Mouse (Mus musculus) midbrain, embryonic 13.5 days (tissue): ENCODE measurements around the gene Slc16a6. TPM values are rescaled to one million over a fixed set of nuclear protein-coding genes. Genes with fewer than 3 reads are reported as not detected.

Experiments used
- ATAC-seq: fragments of 200-750 bp; cut with Nextera tagmentation; 2 replicates; pipeline ENCODE4 v1.8.0; 2017; ENCODE audit warnings: mild to moderate bottlenecking, moderate TSS enrichment, moderate library complexity
- H3K27ac ChIP-seq: fragments of 300-500 bp; sonication (generic); 2 replicates; pipeline ENCODE4 v1.5.1; 2015; ENCODE audit warnings: inconsistent platforms, mild to moderate bottlenecking, moderate library complexity
- H3K27me3 ChIP-seq: fragments of 300-500 bp; sonication (generic); 2 replicates; pipeline ENCODE4 v1.6.1; 2015; ENCODE audit warnings: mild to moderate bottlenecking, inconsistent platforms
- H3K36me3 ChIP-seq: fragments of 300-500 bp; sonication (generic); 2 replicates; pipeline ENCODE4 v1.6.1; 2015; ENCODE audit warnings: mild to moderate bottlenecking, inconsistent platforms
- H3K4me1 ChIP-seq: fragments of 300-500 bp; sonication (generic); replicated peaks from 2 replicates; pipeline ENCODE4 v1.6.1; 2015; ENCODE audit warnings: inconsistent platforms
- H3K4me2 ChIP-seq: fragments of 300-500 bp; sonication (generic); replicated peaks from 2 replicates; pipeline ENCODE4 v1.6.1; 2015; ENCODE audit warnings: moderate library complexity, mild to moderate bottlenecking, inconsistent platforms
- H3K4me3 ChIP-seq: fragments of 300-500 bp; sonication (generic); replicated peaks from 2 replicates; pipeline ENCODE4 v1.5.1; 2015; ENCODE audit warnings: mild to moderate bottlenecking, inconsistent platforms
- H3K9ac ChIP-seq: fragments of 300-500 bp; sonication (generic); replicated peaks from 2 replicates; pipeline ENCODE4 v1.6.1; 2015; ENCODE audit warnings: mild to moderate bottlenecking, inconsistent platforms
- H3K9me3 ChIP-seq: fragments of 300-500 bp; sonication (generic); 2 replicates; pipeline ENCODE4 v1.6.1; 2016; ENCODE audit warnings: mild to moderate bottlenecking, inconsistent platforms
- WGBS: fragments of 180-500 bp; shearing (Covaris S2); methylation state at CpG from one replicate; pipeline ENCODE4 v1.1.7; 2015; 5-methylcytosine and 5-hydroxymethylcytosine counted together
- polyA plus RNA-seq: library from polyadenylated mRNA; unstranded; fragments of >200 nt; fragmentation: Nextera tagmentation; extraction: Ambion mirVana; gene quantifications from 2 replicates; pipeline ENCODE4 v1.2.1, GENCODE M21; 2015

Gene Slc16a6
- polyA plus RNA-seq, 1 experiment from 2014 or later: 3.1 TPM

GRCm38 (mm10) chr11:109479575-109480285 lies 6.3 kb upstream of the Slc16a6 start:
- no peak for ATAC-seq
- H3K4me1 ChIP-seq: peaks cover 28% of the 10 kb centered on the region
- H3K9me3 ChIP-seq: no peaks in the 10 kb centered on the region
- H3K27ac ChIP-seq: no peak overlapping the region
- no peak overlapping the region for H3K9ac ChIP-seq
- H3K27me3 ChIP-seq: peaks cover 5% of the 10 kb centered on the region; the same call in 1 of the 2 replicates
- no peak overlapping the region for H3K4me2 ChIP-seq
- H3K36me3 ChIP-seq: no peaks in the 10 kb centered on the region
- H3K4me3 ChIP-seq: no peak overlapping the region
- WGBS: 45% methylated on average over 16 of the region's 16 CpGs

DNA sequence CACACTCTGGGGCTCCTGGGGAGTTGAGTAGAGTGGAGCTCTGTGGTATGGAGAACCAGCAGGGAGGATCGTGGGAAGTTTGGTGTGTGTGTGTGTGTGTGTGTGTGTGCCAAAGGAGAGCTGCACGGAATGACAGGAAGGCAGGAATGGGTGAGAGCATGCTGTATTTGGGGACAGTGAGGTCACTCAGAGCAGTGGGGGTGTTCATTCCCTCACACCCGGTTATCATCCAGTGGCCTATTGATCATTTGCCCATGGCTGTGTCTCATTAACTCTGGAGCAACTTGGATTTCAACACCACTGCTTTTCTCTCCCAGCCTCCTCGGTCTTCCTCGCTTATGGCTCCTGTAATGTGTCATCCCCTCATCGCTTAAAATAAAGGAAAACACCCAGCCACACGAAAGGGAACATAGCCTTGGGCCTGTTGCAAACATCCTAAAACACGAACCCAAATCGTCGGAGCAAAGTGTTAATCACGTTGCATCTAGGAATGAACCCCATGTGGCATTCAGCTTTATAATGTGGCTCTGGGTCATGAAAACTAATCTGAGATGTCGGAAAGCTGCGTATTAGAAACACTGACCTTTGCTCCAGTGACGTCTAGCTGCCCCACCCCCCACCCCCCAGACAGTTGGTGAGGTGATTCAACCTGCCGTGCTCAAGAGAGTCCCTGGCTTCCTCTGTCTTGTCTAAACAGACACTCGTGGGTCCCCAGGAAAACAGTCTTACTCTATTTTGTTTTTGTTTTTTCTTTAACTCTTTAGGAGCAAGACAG lies 4.4 kb upstream of the Slc16a6 start:
- Histone ChIP-seq H3K36me3 (no peaks in the 10 kb centered on the region), H3K27ac (no peak overlapping the region), H3K27me3 (peaks cover 5% of the 10 kb centered on the region; the same call in 1 of the 2 replicates), H3K4me3 (no peak overlapping the region), H3K9me3 (no peaks in the 10 kb centered on the region), H3K4me1 (peaks cover 33% of the 10 kb centered on the region), H3K9ac (no peak overlapping the region), H3K4me2 (no peak overlapping the region)
- no peak for ATAC-seq
- 46% methylated on average over 16 of the region's 16 CpGs for WGBS

- peaks cover 41% of the 10 kb centered on the region for H3K4me1 ChIP-seq
- no peak overlapping the region for H3K4me2 ChIP-seq
- peak overlapping the region; percentile 64 for H3K27ac ChIP-seq
- H3K4me3 ChIP-seq: no peak overlapping the region
- 15% methylated on average over 6 of the region's 6 CpGs for WGBS
- H3K9me3 ChIP-seq: no peaks in the 10 kb centered on the region
- no peak overlapping the region for H3K9ac ChIP-seq
- peaks cover 16% of the 10 kb centered on the region; the same call in 1 of the 2 replicates for H3K27me3 ChIP-seq
- H3K36me3 ChIP-seq: no peaks in the 10 kb centered on the region
- ATAC-seq: no peak
Measured at GRCm38 (mm10) chr11:109476653-109477052, 3.3 kb upstream of the Slc16a6 start.

GRCm38 (mm10) chr11:109476241-109476640 lies 2.8 kb upstream of the Slc16a6 start:
- H3K27me3 ChIP-seq: peaks cover 20% of the 10 kb centered on the region
- H3K36me3 ChIP-seq: no peaks in the 10 kb centered on the region
- H3K9me3 ChIP-seq: no peaks in the 10 kb centered on the region
- no peak overlapping the region for H3K4me3 ChIP-seq
- no peak overlapping the region for H3K9ac ChIP-seq
- peaks cover 41% of the 10 kb centered on the region for H3K4me1 ChIP-seq
- no peak for ATAC-seq
- H3K27ac ChIP-seq: peak overlapping the region; percentile 64
- WGBS: 2% methylated on average over 2 of the region's 2 CpGs
- peak overlapping the region; percentile 15; the same call in 1 of the 2 replicates for H3K4me2 ChIP-seq

DNA sequence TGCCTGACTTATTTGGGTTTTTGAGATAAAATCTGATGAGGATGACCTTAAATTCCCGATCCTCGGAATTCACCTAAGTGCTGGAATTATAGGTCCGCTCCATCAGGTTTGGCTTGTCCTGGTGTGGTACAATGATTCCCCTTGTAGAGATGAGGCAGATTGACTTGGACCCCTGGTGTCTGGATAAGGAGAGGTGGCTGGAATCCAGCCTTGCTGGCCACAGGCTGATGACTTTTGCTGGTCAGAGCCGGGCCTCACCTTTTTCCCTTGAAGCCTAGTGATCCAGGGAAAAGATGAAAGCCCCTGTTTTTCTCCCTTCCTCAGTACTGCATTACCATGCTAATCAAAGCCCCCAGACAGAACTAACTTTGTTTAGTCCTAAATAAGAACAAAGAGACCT lies 2.3 kb upstream of the Slc16a6 start:
- 62% methylated on average over 4 of the region's 4 CpGs for WGBS
- no peak overlapping the region for H3K4me2 ChIP-seq

DNA sequence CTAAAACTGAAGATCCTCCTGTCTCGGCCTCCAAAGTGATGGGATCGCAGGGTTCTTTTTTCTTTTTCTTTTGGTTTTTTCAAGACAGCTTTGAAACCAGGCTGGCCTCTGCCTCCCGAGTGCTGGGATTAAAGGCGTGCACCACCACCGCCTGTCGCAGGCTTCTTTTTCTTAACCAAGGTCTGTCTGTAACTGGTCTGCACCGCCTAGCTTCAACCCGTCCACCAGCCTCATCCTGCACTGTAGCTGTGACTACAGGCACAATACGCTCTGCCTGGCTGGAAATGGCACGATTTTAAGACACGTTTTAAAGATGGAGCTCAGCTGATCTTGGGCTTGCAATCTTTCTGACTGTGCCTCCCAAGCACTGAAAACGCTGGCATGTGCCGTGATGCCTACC lies 1.4 kb upstream of the Slc16a6 start:
- no peak overlapping the region for H3K4me3 ChIP-seq
- no peak overlapping the region for H3K4me2 ChIP-seq
- 74% methylated on average over 13 of the region's 13 CpGs for WGBS
- H3K27me3 ChIP-seq: peaks cover 28% of the 10 kb centered on the region
- no peak overlapping the region for H3K9ac ChIP-seq
- no peaks in the 10 kb centered on the region for H3K9me3 ChIP-seq
- no peak overlapping the region for H3K27ac ChIP-seq
- no peaks in the 10 kb centered on the region for H3K36me3 ChIP-seq
- peaks cover 41% of the 10 kb centered on the region for H3K4me1 ChIP-seq
- no peak for ATAC-seq

More for the DNA sequence above, 2.3 kb upstream of the Slc16a6 start:
- Histone ChIP-seq H3K4me3 (no peak overlapping the region), H3K4me1 (peaks cover 41% of the 10 kb centered on the region), H3K27me3 (peaks cover 25% of the 10 kb centered on the region), H3K9me3 (no peaks in the 10 kb centered on the region), H3K36me3 (no peaks in the 10 kb centered on the region), H3K27ac (peak overlapping the region; percentile 53), H3K9ac (no peak overlapping the region)
- no peak for ATAC-seq

GRCm38 (mm10) chr11:109474086-109474742 lies 816 bp upstream of the Slc16a6 start:
- Histone ChIP-seq H3K4me3 (peak overlapping the region; percentile 62), H3K4me1 (peaks cover 41% of the 10 kb centered on the region), H3K9ac (peak overlapping the region; percentile 89), H3K9me3 (no peaks in the 10 kb centered on the region), H3K36me3 (no peaks in the 10 kb centered on the region), H3K27me3 (peaks cover 28% of the 10 kb centered on the region), H3K27ac (peak overlapping the region; percentile 91), H3K4me2 (peak overlapping the region; percentile 88)
- ATAC-seq: peak; percentile 48
- WGBS: 7% methylated on average over 14 of the region's 14 CpGs

GRCm38 (mm10) chr11:109472821-109473170 lies 602 bp downstream of the Slc16a6 start:
- H3K9me3 ChIP-seq: no peaks in the 10 kb centered on the region
- peaks cover 36% of the 10 kb centered on the region for H3K4me1 ChIP-seq
- H3K27ac ChIP-seq: peak overlapping the region; percentile 91
- peak overlapping the region; percentile 88 for H3K4me2 ChIP-seq
- no peaks in the 10 kb centered on the region for H3K36me3 ChIP-seq
- H3K27me3 ChIP-seq: peaks cover 28% of the 10 kb centered on the region
- under 1% methylated on average over 12 of the region's 13 CpGs for WGBS
- H3K4me3 ChIP-seq: peak overlapping the region; percentile 62
- ATAC-seq: no peak
- H3K9ac ChIP-seq: peak overlapping the region; percentile 89

DNA sequence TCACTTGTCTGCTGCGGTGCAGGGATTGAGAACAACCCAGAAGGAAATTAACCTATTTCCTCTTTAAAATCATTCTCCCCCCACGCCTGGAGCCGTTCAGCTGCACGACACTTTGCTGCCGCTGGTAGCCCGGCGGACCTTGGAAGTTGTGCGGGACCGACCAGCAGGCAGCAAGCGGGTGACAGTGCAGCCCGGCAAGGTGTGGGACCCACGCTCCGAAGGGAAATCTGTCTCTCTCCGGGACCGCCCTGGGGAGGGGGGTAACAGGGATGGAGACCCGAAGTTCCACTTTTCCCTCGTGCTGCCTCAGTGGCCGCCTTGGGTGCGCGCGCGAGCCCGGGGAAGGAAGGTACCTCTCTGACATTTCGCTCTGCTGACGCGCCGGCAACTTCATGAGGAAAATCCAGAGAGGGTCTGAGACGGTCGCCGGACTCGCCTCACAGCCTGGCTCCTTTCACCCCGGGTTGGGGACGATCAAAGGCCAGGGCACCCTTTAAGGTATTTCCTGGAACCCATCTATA lies 1.2 kb downstream of the Slc16a6 start:
- ATAC-seq: no peak
- no peak overlapping the region for H3K27ac ChIP-seq
- under 1% methylated on average over 33 of the region's 33 CpGs for WGBS

GRCm38 (mm10) chr11:109470921-109471861 lies 2.2 kb downstream of the Slc16a6 start:
- Histone ChIP-seq H3K4me1 (peaks cover 20% of the 10 kb centered on the region), H3K27me3 (peaks cover 22% of the 10 kb centered on the region), H3K36me3 (no peaks in the 10 kb centered on the region), H3K4me2 (peak overlapping the region; percentile 88), H3K27ac (no peak overlapping the region), H3K9ac (no peak overlapping the region), H3K4me3 (peak overlapping the region; percentile 62; the same call in 1 of the 2 replicates), H3K9me3 (no peaks in the 10 kb centered on the region)
- ATAC-seq: no peak
- WGBS: 40% methylated on average over 15 of the region's 15 CpGs

More for the DNA sequence above, 1.2 kb downstream of the Slc16a6 start:
- H3K9ac ChIP-seq: peak overlapping the region; percentile 89
- H3K4me1 ChIP-seq: peaks cover 30% of the 10 kb centered on the region
- H3K27me3 ChIP-seq: peaks cover 22% of the 10 kb centered on the region
- peak overlapping the region; percentile 88 for H3K4me2 ChIP-seq
- H3K4me3 ChIP-seq: peak overlapping the region; percentile 62
- no peaks in the 10 kb centered on the region for H3K9me3 ChIP-seq
- H3K36me3 ChIP-seq: no peaks in the 10 kb centered on the region

DNA sequence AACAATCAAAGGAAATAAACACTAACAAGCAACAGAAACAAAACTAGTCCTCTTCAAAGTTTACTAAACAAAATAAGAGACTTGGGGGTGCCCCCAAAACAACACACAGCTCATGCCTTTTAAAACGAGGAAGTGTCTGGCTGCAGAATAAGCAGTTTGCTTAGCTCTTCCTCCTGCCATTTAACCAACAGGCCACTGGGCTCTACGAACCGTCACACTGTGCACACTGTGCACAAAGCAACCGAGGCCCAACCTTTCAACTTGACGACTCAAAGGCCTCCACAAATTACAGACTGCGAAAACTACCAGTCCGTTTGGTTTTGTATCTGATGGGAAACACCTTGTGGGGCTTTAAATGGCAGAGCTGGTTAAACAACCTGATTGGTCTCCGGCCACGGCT lies 3.2 kb downstream of the Slc16a6 start:
- no peaks in the 10 kb centered on the region for H3K36me3 ChIP-seq
- no peak overlapping the region for H3K4me3 ChIP-seq
- H3K4me1 ChIP-seq: peaks cover 13% of the 10 kb centered on the region
- no peak overlapping the region for H3K4me2 ChIP-seq
- ATAC-seq: no peak
- H3K9ac ChIP-seq: no peak overlapping the region
- no peaks in the 10 kb centered on the region for H3K9me3 ChIP-seq
- H3K27ac ChIP-seq: no peak overlapping the region
- H3K27me3 ChIP-seq: peaks cover 22% of the 10 kb centered on the region
- 72% methylated on average over 9 of the region's 9 CpGs for WGBS
